Mouse (Mus musculus) C2C12 (cell line): ENCODE data around the gene Mfng.

Experiments used
- CEBPB ChIP-seq: IDR thresholded peaks from one replicate; pipeline ENCODE4 v1.6.1; 2011; ENCODE audit warnings: low read depth, mild to moderate bottlenecking, control low read depth, moderate library complexity
- CTCF ChIP-seq: IDR thresholded peaks from one replicate; pipeline ENCODE4 v1.5.1; 2011; ENCODE audit not compliant: control insufficient read depth, insufficient read depth, insufficient read length
- MAX ChIP-seq: IDR thresholded peaks from one replicate; pipeline ENCODE4 v1.6.1; 2011; ENCODE audit warnings: mild to moderate bottlenecking, control low read depth
- USF1 ChIP-seq: IDR thresholded peaks from one replicate; pipeline ENCODE4 v1.6.1; 2011; ENCODE audit warnings: low read depth, mild to moderate bottlenecking, control low read depth, moderate library complexity

GRCm38 (mm10) chr15:78706630-78707029 lies 66.6 kb downstream of the Mfng start:
- TF ChIP-seq CTCF (no peak), USF1 (no peak), MAX (no peak), CEBPB (no peak)
